Mouse (Mus musculus) cerebellum, postnatal 36 days (tissue): ENCODE measurements around the gene Cldn34b1.
"Not testable (repeated sequence)": the region's sequence is repeated elsewhere in the genome, so short reads cannot be mapped to it uniquely, and the experiment has no call there.

Experiments
- DNase-seq, 2 experiments: peaks; one replicate each; pipeline ENCODE4 v3.0.0; 2021 to 2022; ENCODE audit warnings: mixed read lengths in 2 of 2

Gene Cldn34b1

DNA sequence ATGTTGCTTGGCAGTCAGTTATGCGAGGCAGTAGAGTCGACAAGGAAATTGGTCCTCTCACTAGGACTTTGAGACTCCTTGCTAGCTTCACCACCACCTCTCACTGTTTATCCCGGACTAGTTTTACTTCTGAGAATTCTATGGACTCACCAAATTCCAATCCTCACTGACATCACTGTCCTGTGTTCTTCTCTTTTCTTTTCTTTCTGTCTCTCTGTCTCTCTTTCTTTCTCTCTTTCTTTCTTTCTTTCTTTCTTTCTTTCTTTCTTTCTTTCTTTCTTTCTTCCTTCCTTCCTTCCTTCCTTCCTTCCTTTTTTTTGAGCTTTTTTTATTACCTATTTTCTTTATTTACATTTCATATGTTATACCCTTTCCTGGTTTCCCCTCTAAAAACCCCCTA, at the start of gene Cldn34b1:
Gene Cldn34b1, minus strand, starts transcription at position 101 of the 400 bp plus-strand sequence.
- DNase-seq, result not testable (repeated sequence)

DNA sequence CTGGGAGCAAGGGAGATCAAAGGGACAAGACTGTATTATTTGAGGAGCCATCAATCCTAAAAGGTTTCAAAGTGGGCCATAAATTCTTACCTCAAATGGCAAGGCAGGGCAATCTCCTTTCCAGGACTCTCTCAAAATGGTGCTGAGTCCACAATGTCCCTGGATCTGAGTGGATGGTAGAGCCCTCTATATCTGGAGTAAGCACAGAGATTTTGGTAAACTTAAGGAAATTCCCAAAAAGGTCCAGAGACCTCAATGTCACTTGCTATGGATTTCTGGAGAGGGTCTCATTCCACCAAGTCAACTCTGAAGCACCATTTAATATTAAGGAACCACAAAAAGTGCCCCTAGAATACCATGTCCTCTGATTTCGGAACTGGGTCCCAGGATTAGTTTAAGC, 45.8 kb upstream of the Cldn34b1 start, which contains the start of gene Magea6:
Gene Magea6, minus strand, starts transcription at position 101 of the 400 bp plus-strand sequence.
- not testable (repeated sequence) for DNase-seq
